ENCODE assay signal across 17 mouse cellular contexts in genomic region chr4:95383216-95383892, GRCm38 (mm10).
"Had no signal": no experiment of that assay in that cellular context is flagged by ENCODE, and none has a peak within 500 bp of the region (broad histone marks: within the 10 kb centered on the region; RNA-seq: fewer than 3 reads in every experiment).

No protein-coding gene starts in this region.

- H3K9ac ChIP-seq: kidney, embryonic 15.5 days; limb, embryonic 13.5 days; liver, embryonic 13.5 days; lung, embryonic 14.5 days had no signal

- H3K36me3 ChIP-seq: kidney, embryonic 15.5 days; limb, embryonic 13.5 days; liver, embryonic 13.5 days had no signal

- DNase-seq: kidney, adult 8-10 months; kidney, postnatal 14 days; kidney, postnatal 4 days; left cerebral cortex, postnatal 4 days; liver, embryonic 13.5 days; lung, embryonic 14.5 days; lung, postnatal 36 days; midbrain, embryonic 14.5 days; right cerebral cortex, adult 18-20 months; right cerebral cortex, postnatal 14 days; right cerebral cortex, postnatal 4 days; thymus, adult 18-20 months; thymus, postnatal 36 days had no signal

- H3K27me3 ChIP-seq: kidney, embryonic 15.5 days; limb, embryonic 13.5 days; liver, embryonic 13.5 days had no signal

- ATAC-seq: intestine, postnatal 0 days had no signal

- H3K9me3 ChIP-seq: kidney, embryonic 15.5 days; limb, embryonic 13.5 days; liver, embryonic 13.5 days had no signal

- H3K4me2 ChIP-seq: kidney, embryonic 15.5 days; limb, embryonic 13.5 days; liver, embryonic 13.5 days; lung, embryonic 14.5 days; midbrain, embryonic 11.5 days had no signal

- H3K27ac ChIP-seq: kidney, embryonic 15.5 days; limb, embryonic 13.5 days; liver, embryonic 13.5 days had no signal

- H3K4me3 ChIP-seq: kidney, embryonic 15.5 days; limb, embryonic 13.5 days; liver, embryonic 13.5 days had no signal
